Mouse (Mus musculus) common myeloid progenitor, adult 5-6 weeks (primary cell): Measurements from ENCODE around the gene Crisp1. TPM values are rescaled to one million over a fixed set of nuclear protein-coding genes. Genes with fewer than 3 reads are reported as not detected.

Source experiments
- ATAC-seq: replicated peaks from 2 replicates; pipeline ENCODE4 v1.8.0; 2016; ENCODE audit warnings: low read depth, mild to moderate bottlenecking, moderate TSS enrichment, inconsistent platforms; ENCODE audit not compliant: poor library complexity, severe bottlenecking
- total RNA-seq: library from RNA; stranded (forward); fragments of 200-1000, 187-1606 nt; gene quantifications from 2 replicates; pipeline ENCODE4 v1.2.3, GENCODE M21; 2017

Crisp1 gene
- not detected in 2 replicates for total RNA-seq

- peak; percentile 66 for ATAC-seq
Observed at GRCm38 (mm10) chr17:40319062-40319461, at the start of gene Crisp1. Gene Crisp1, minus strand, starts transcription at chr17:40319207.

GRCm38 (mm10) chr17:40342497-40343009, 23.5 kb upstream of the Crisp1 start:
- ATAC-seq: no peak

- no peak for ATAC-seq
Observed at GRCm38 (mm10) chr17:40285435-40285834, 33.6 kb downstream of the Crisp1 start.

DNA sequence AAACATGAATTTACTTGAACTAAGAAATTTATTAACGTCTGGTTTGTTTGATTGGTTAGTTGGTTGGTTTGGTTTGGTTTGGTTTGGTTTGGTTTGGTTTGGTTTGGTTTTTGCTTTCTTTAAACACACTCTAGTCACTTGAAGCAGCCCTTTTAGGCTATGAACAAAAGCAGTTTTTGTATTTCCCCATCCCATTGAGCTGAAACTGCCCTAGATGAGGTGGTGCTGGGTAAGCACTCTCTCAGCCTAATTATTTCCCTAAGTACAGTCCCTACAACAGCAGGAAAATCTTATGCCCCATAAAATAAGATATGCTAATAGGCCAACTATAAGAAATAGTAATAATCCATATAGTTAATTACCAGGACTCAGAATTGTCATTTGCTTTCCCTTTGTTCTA, 43.5 kb downstream of the Crisp1 start:
- ATAC-seq: no peak

GRCm38 (mm10) chr17:40274906-40275470, 44.0 kb downstream of the Crisp1 start:
- ATAC-seq: peak; percentile 63

DNA sequence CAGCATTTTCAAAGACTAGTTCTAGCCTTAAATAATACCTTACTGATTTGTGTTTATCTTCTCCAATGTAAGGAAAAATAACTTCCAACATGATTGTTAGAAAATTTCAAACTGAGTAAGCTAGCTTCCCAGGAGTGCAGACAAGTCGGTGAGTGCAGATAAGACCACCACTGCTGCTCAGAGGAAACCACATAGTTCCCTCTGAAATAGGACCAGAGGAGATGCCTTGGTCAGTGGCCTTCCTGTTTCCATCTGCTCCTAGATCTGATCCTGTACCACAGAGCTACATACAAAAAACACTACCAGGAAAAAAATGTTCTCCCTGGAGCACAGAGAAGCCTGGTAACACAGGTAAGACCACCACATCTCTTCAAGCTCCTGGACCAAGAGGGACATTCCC, 66.5 kb downstream of the Crisp1 start:
- ATAC-seq: peak; percentile 95

Other genes with a start within 250 kb of the Crisp1 start
- not detected in 2 replicates for gene AC192777.2, start 223.8 kb downstream of the Crisp1 start, total RNA-seq
- not detected in 2 replicates for gene Pgk2, start 110.6 kb downstream of the Crisp1 start, total RNA-seq
- gene Crisp3, start 76.9 kb downstream of the Crisp1 start, total RNA-seq: not detected in 2 replicates
- not detected in 2 replicates for gene Esp8, start 200.8 kb upstream of the Crisp1 start, total RNA-seq
- not detected in 2 replicates for gene Esp6, start 242.3 kb upstream of the Crisp1 start, total RNA-seq